Mouse (Mus musculus): ENCODE measurements around the gene Zfyve21. TPM values are rescaled to one million over a fixed set of nuclear protein-coding genes. Genes with fewer than 3 reads are reported as not detected.
A peak's percentile ranks its signal among the peaks of the same experiment; 100 is the strongest.

The Zfyve21 gene
- polyA plus RNA-seq, 1 experiment from 2014 or later = 71.5 TPM

- Histone ChIP-seq H3K4me1 (replicated peaks) (0 out of 2 replicates have a peak, but pooled peaks cover 3% of the 10 kb centered on the region), H3K27ac (no peak overlapping the region), H3K9me3 (no peaks in the 10 kb centered on the region), H3K27me3 (ENCODE audit: insufficient read depth, poor library complexity, severe bottlenecking) (no peaks in the 10 kb centered on the region), H3K36me3 (peaks cover 100% of the 10 kb centered on the region), H3K4me3 (no peak overlapping the region)
- no peak for DNase-seq (ENCODE audit: low spot score)
- 92% methylated on average over 5 of the region's 5 CpGs for WGBS
Measured at GRCm38 (mm10) chr12:111790090-111790489, 23.9 kb upstream of the Zfyve21 start.

- Histone ChIP-seq H3K27me3 (ENCODE audit: insufficient read depth, poor library complexity, severe bottlenecking) (no peaks in the 10 kb centered on the region), H3K27ac (no peak overlapping the region), H3K4me3 (no peak overlapping the region), H3K4me1 (replicated peaks) (0 out of 2 replicates have a peak, but pooled peaks cover 3% of the 10 kb centered on the region), H3K36me3 (peaks cover 100% of the 10 kb centered on the region), H3K9me3 (no peaks in the 10 kb centered on the region)
- no peak for DNase-seq (ENCODE audit: low spot score)
- 94% methylated on average over 7 of the region's 7 CpGs for WGBS
Measured at GRCm38 (mm10) chr12:111790631-111791030, 23.3 kb upstream of the Zfyve21 start.

GRCm38 (mm10) chr12:111791474-111792104 lies 22.4 kb upstream of the Zfyve21 start:
- DNase-seq (ENCODE audit: low spot score) = no peak
- Histone ChIP-seq H3K4me3 (no peak overlapping the region), H3K4me1 (replicated peaks) (0 out of 2 replicates have a peak, but pooled peaks cover 3% of the 10 kb centered on the region), H3K27ac (no peak overlapping the region), H3K27me3 (ENCODE audit: insufficient read depth, poor library complexity, severe bottlenecking) (no peaks in the 10 kb centered on the region), H3K36me3 (peaks cover 100% of the 10 kb centered on the region), H3K9me3 (no peaks in the 10 kb centered on the region)
- 95% methylated on average over 13 of the region's 13 CpGs for WGBS

- H3K36me3 ChIP-seq = peaks cover 100% of the 10 kb centered on the region
- H3K27ac ChIP-seq = no peak overlapping the region
- WGBS = 80% methylated on average over 20 of the region's 22 CpGs
- H3K9me3 ChIP-seq = no peaks in the 10 kb centered on the region
- no peak for DNase-seq (ENCODE audit: low spot score)
- H3K4me3 ChIP-seq = no peak overlapping the region
- 0 out of 2 replicates have a peak, but pooled peaks cover 3% of the 10 kb centered on the region for H3K4me1 ChIP-seq (replicated peaks)
- no peaks in the 10 kb centered on the region for H3K27me3 ChIP-seq (ENCODE audit: insufficient read depth, poor library complexity, severe bottlenecking)
Measured at GRCm38 (mm10) chr12:111794102-111794501, 19.9 kb upstream of the Zfyve21 start.

- Histone ChIP-seq H3K27me3 (ENCODE audit: insufficient read depth, poor library complexity, severe bottlenecking) (no peaks in the 10 kb centered on the region), H3K9me3 (no peaks in the 10 kb centered on the region), H3K36me3 (peaks cover 99% of the 10 kb centered on the region), H3K27ac (no peak overlapping the region), H3K4me3 (no peak overlapping the region), H3K4me1 (replicated peaks) (0 out of 2 replicates have a peak, but pooled peaks cover 3% of the 10 kb centered on the region)
- WGBS = 95% methylated on average over 18 of the region's 18 CpGs
- DNase-seq (ENCODE audit: low spot score) = no peak
Measured at GRCm38 (mm10) chr12:111794526-111795179, 19.3 kb upstream of the Zfyve21 start.

GRCm38 (mm10) chr12:111795180-111795895 lies 18.6 kb upstream of the Zfyve21 start:
- no peaks in the 10 kb centered on the region for H3K27me3 ChIP-seq (ENCODE audit: insufficient read depth, poor library complexity, severe bottlenecking)
- no peak overlapping the region for H3K4me3 ChIP-seq
- no peak for DNase-seq (ENCODE audit: low spot score)
- 0 out of 2 replicates have a peak, but pooled peaks cover 3% of the 10 kb centered on the region for H3K4me1 ChIP-seq (replicated peaks)
- 92% methylated on average over 28 of the region's 28 CpGs for WGBS
- no peak overlapping the region for H3K27ac ChIP-seq
- no peaks in the 10 kb centered on the region for H3K9me3 ChIP-seq
- H3K36me3 ChIP-seq = peaks cover 99% of the 10 kb centered on the region

GRCm38 (mm10) chr12:111797251-111797650 lies 16.7 kb upstream of the Zfyve21 start:
- peaks cover 99% of the 10 kb centered on the region for H3K36me3 ChIP-seq
- DNase-seq (ENCODE audit: low spot score) = no peak
- no peak overlapping the region for H3K4me3 ChIP-seq

GRCm38 (mm10) chr12:111798493-111798892 lies 15.5 kb upstream of the Zfyve21 start:
- no peak for DNase-seq (ENCODE audit: low spot score)
- 95% methylated on average over 13 of the region's 13 CpGs for WGBS
- H3K27ac ChIP-seq = no peak overlapping the region

More at GRCm38 (mm10) chr12:111797251-111797650, 16.7 kb upstream of the Zfyve21 start:
- Histone ChIP-seq H3K4me1 (replicated peaks) (no peaks in the 10 kb centered on the region), H3K27me3 (ENCODE audit: insufficient read depth, poor library complexity, severe bottlenecking) (no peaks in the 10 kb centered on the region), H3K27ac (no peak overlapping the region), H3K9me3 (no peaks in the 10 kb centered on the region)
- WGBS = 87% methylated on average over 8 of the region's 8 CpGs

GRCm38 (mm10) chr12:111800459-111801183 lies 13.3 kb upstream of the Zfyve21 start:
- 91% methylated on average over 10 of the region's 10 CpGs for WGBS
- Histone ChIP-seq H3K27me3 (ENCODE audit: insufficient read depth, poor library complexity, severe bottlenecking) (no peaks in the 10 kb centered on the region), H3K9me3 (no peaks in the 10 kb centered on the region), H3K4me1 (replicated peaks) (no peaks in the 10 kb centered on the region), H3K36me3 (peaks cover 99% of the 10 kb centered on the region), H3K4me3 (no peak overlapping the region), H3K27ac (no peak overlapping the region)
- no peak for DNase-seq (ENCODE audit: low spot score)

More at GRCm38 (mm10) chr12:111798493-111798892, 15.5 kb upstream of the Zfyve21 start:
- Histone ChIP-seq H3K9me3 (no peaks in the 10 kb centered on the region), H3K4me3 (no peak overlapping the region), H3K4me1 (replicated peaks) (no peaks in the 10 kb centered on the region), H3K36me3 (peaks cover 99% of the 10 kb centered on the region), H3K27me3 (ENCODE audit: insufficient read depth, poor library complexity, severe bottlenecking) (no peaks in the 10 kb centered on the region)

- no peaks in the 10 kb centered on the region for H3K27me3 ChIP-seq (ENCODE audit: insufficient read depth, poor library complexity, severe bottlenecking)
- DNase-seq (ENCODE audit: low spot score) = no peak
- H3K27ac ChIP-seq = no peak overlapping the region
- H3K4me3 ChIP-seq = no peak overlapping the region
- WGBS = 89% methylated on average over 5 of the region's 5 CpGs
- no peaks in the 10 kb centered on the region for H3K4me1 ChIP-seq (replicated peaks)
- no peaks in the 10 kb centered on the region for H3K9me3 ChIP-seq
- H3K36me3 ChIP-seq = peaks cover 99% of the 10 kb centered on the region
Measured at GRCm38 (mm10) chr12:111803538-111803937, 10.4 kb upstream of the Zfyve21 start.

- Histone ChIP-seq H3K9me3 (no peaks in the 10 kb centered on the region), H3K4me3 (no peak overlapping the region), H3K27me3 (ENCODE audit: insufficient read depth, poor library complexity, severe bottlenecking) (no peaks in the 10 kb centered on the region), H3K27ac (no peak overlapping the region), H3K4me1 (replicated peaks) (peaks cover 40% of the 10 kb centered on the region), H3K36me3 (peaks cover 78% of the 10 kb centered on the region)
- DNase-seq (ENCODE audit: low spot score) = no peak
- WGBS = 93% methylated on average over 6 of the region's 6 CpGs
Measured at GRCm38 (mm10) chr12:111808775-111809174, 5.2 kb upstream of the Zfyve21 start.

GRCm38 (mm10) chr12:111809762-111810161 lies 4.2 kb upstream of the Zfyve21 start:
- Histone ChIP-seq H3K4me3 (peak overlapping the region; percentile 16; the same call in 1 of the 2 replicates), H3K9me3 (no peaks in the 10 kb centered on the region), H3K27me3 (ENCODE audit: insufficient read depth, poor library complexity, severe bottlenecking) (no peaks in the 10 kb centered on the region), H3K36me3 (peaks cover 68% of the 10 kb centered on the region), H3K27ac (peak overlapping the region; percentile 54), H3K4me1 (replicated peaks) (peaks cover 45% of the 10 kb centered on the region)
- DNase-seq (ENCODE audit: low spot score) = peak; percentile 82
- WGBS = 5% methylated on average over 9 of the region's 9 CpGs
